In genomic region chr7:123849220-123849619, GRCm38 (mm10) we compare ENCODE assay signal across 17 mouse cellular contexts.
"Had no signal": no experiment of that assay in that cellular context is flagged by ENCODE, and none has a peak within 500 bp of the region (broad histone marks: within the 10 kb centered on the region; RNA-seq: fewer than 3 reads in every experiment).

No protein-coding gene starts in this region.

- ATAC-seq: midbrain, embryonic 16.5 days had no signal

- H3K36me3 ChIP-seq: midbrain, embryonic 10.5 days; midbrain, embryonic 12.5 days; neural tube, embryonic 13.5 days; neural tube, embryonic 15.5 days had no signal

- H3K9me3 ChIP-seq: midbrain, embryonic 10.5 days; midbrain, embryonic 12.5 days; neural tube, embryonic 13.5 days; neural tube, embryonic 15.5 days had no signal

- H3K27ac ChIP-seq: midbrain, embryonic 10.5 days; midbrain, embryonic 12.5 days; neural tube, embryonic 13.5 days; neural tube, embryonic 15.5 days had no signal

- H3K27me3 ChIP-seq: midbrain, embryonic 12.5 days; neural tube, embryonic 13.5 days; neural tube, embryonic 15.5 days had no signal

- H3K9ac ChIP-seq: lung, embryonic 14.5 days; midbrain, embryonic 12.5 days; neural tube, embryonic 13.5 days; neural tube, embryonic 15.5 days had no signal

- H3K4me2 ChIP-seq: lung, embryonic 14.5 days; midbrain, embryonic 12.5 days; neural tube, embryonic 13.5 days; neural tube, embryonic 15.5 days had no signal

- DNase-seq: lung, embryonic 14.5 days; lung, postnatal 10 days; lung, postnatal 4 days; midbrain, embryonic 14.5 days; right cerebral cortex, adult 18-20 months; right cerebral cortex, postnatal 25 days; right cerebral cortex, postnatal 4 days; spleen, adult 18-20 months; thymus, adult 18-20 months; thymus, postnatal 14 days; thymus, postnatal 36 days had no signal

- H3K4me1 ChIP-seq: midbrain, embryonic 12.5 days had no signal

- H3K4me3 ChIP-seq: midbrain, embryonic 10.5 days; midbrain, embryonic 12.5 days; myocyte; neural tube, embryonic 13.5 days; neural tube, embryonic 15.5 days had no signal
